11 mouse cellular contexts compared by ENCODE assay signal in genomic region chr13:47413940-47414339, GRCm38 (mm10).
DNase-seq lines count a peak whose midpoint lies in the region; ATAC-seq and TF ChIP-seq lines count a peak whose summit lies in the region.
"Had no signal": no experiment of that assay in that cellular context is flagged by ENCODE, and none has a peak within 500 bp of the region (broad histone marks: within the 10 kb centered on the region; RNA-seq: fewer than 3 reads in every experiment).

No protein-coding gene starts in this region.

- peak; percentile 94 for ATAC-seq in forebrain, postnatal 0 days
- ATAC-seq: activated CD4-positive, CD25-positive, alpha-beta regulatory T cell, adult 4 months had no signal

- no peak overlapping the region for H3K9ac ChIP-seq in forebrain, postnatal 0 days
- H3K9ac ChIP-seq: hindbrain, embryonic 12.5 days had no signal

- TF ChIP-seq POLR2A in brain, embryonic 14.5 days (IDR thresholded peaks at IDR 0.05; ENCODE audit: borderline replicate concordance, extremely low read depth, insufficient read depth, insufficient read length, poor library complexity, severe bottlenecking) = no peak

- H3K36me3 ChIP-seq in forebrain, postnatal 0 days (ENCODE audit: insufficient read depth) = no peaks in the 10 kb centered on the region
- H3K36me3 ChIP-seq: hindbrain, embryonic 12.5 days had no signal

- H3K4me3 ChIP-seq in forebrain, postnatal 0 days (ENCODE audit: low read depth, low read length) = no peak overlapping the region
- H3K4me3 ChIP-seq: hindbrain, embryonic 12.5 days had no signal

- no peaks in the 10 kb centered on the region for H3K9me3 ChIP-seq in forebrain, postnatal 0 days (ENCODE audit: low read length)
- H3K9me3 ChIP-seq: hindbrain, embryonic 12.5 days had no signal

- no peak overlapping the region for H3K27ac ChIP-seq in forebrain, postnatal 0 days (ENCODE audit: low read depth, low read length)
- H3K27ac ChIP-seq: hindbrain, embryonic 12.5 days had no signal

- peak; percentile 93 for DNase-seq in brain, embryonic 14.5 days (ENCODE audit: low read depth)
- peak; percentile 87 for DNase-seq in forebrain, postnatal 0 days
- DNase-seq in layer of hippocampus, adult 9-11 months = peak; percentile 75
- peak; percentile 24 for DNase-seq in right cerebral cortex, adult 18-20 months
- DNase-seq in gastrocnemius, adult 18-20 months (ENCODE audit: low spot score) = no peak
- no peak for DNase-seq in spleen, adult 18-20 months
- DNase-seq in cerebellum, postnatal 4 days (ENCODE audit: low spot score in 2 of 2) = no peak
- DNase-seq: kidney, adult 9 months; lung, postnatal 14 days had no signal

- no peak overlapping the region; the same call in 1 of the 2 replicates for H3K4me2 ChIP-seq in forebrain, postnatal 0 days (ENCODE audit: low read depth)
- H3K4me2 ChIP-seq: hindbrain, embryonic 12.5 days had no signal

- 38% methylated on average over 9 of the region's 9 CpGs for WGBS in forebrain, postnatal 0 days

- H3K4me1 ChIP-seq in forebrain, postnatal 0 days (ENCODE audit: insufficient read depth) = no peaks in the 10 kb centered on the region
- H3K4me1 ChIP-seq: hindbrain, embryonic 12.5 days had no signal

- H3K27me3 ChIP-seq in forebrain, postnatal 0 days (ENCODE audit: insufficient read depth, low read length) = no peaks in the 10 kb centered on the region; the same call in 1 of the 2 replicates
- H3K27me3 ChIP-seq: hindbrain, embryonic 12.5 days had no signal

- TF ChIP-seq CTCF in brain, embryonic 14.5 days (IDR thresholded peaks at IDR 0.05; ENCODE audit: borderline replicate concordance, extremely low read depth, insufficient read depth, insufficient read length) = no peak
- no peak for TF ChIP-seq CTCF in forebrain, postnatal 0 days (IDR thresholded peaks at IDR 0.05; ENCODE audit: low read depth)

Comparison
In these comparisons a context has a peak if more than half of its experiments do, and no peak if none do; other contexts are left out.
1. DNase-seq: peak in brain, embryonic 14.5 days (single experiment), forebrain, postnatal 0 days (single experiment), layer of hippocampus, adult 9-11 months (single experiment) and right cerebral cortex, adult 18-20 months (single experiment); none in gastrocnemius, adult 18-20 months (single experiment), spleen, adult 18-20 months (0 of 2) and cerebellum, postnatal 4 days (0 of 2).